9 mouse cellular contexts compared by ENCODE assay signal in genomic region chr14:102810121-102810921, GRCm38 (mm10).
DNase-seq lines count a peak whose midpoint lies in the region; ATAC-seq and TF ChIP-seq lines count a peak whose summit lies in the region.
"Had no signal": no experiment of that assay in that cellular context is flagged by ENCODE, and none has a peak within 500 bp of the region (broad histone marks: within the 10 kb centered on the region; RNA-seq: fewer than 3 reads in every experiment).

No protein-coding gene starts in this region.

- H3K27me3 ChIP-seq in liver, embryonic 16.5 days (ENCODE audit: control insufficient read depth, insufficient read depth, low read depth, low read length), result no peaks in the 10 kb centered on the region
- no peaks in the 10 kb centered on the region for H3K27me3 ChIP-seq in stomach, embryonic 14.5 days (ENCODE audit: control insufficient read depth, insufficient read depth, low read length)
- H3K27me3 ChIP-seq: neural tube, embryonic 13.5 days had no signal

- peaks cover 3% of the 10 kb centered on the region; the same call in 1 of the 2 replicates for H3K4me1 ChIP-seq in bone marrow, adult 2 months (ENCODE audit: control insufficient read depth, insufficient read depth, low read length)
- H3K4me1 ChIP-seq in liver, embryonic 16.5 days (ENCODE audit: control insufficient read depth, low read depth, low read length), result no peaks in the 10 kb centered on the region; the same call in 1 of the 2 replicates
- H3K4me1 ChIP-seq in stomach, embryonic 14.5 days (ENCODE audit: control insufficient read depth, insufficient read depth, low read length), result 0 out of 2 replicates have a peak, but pooled peaks cover 5% of the 10 kb centered on the region
- H3K4me1 ChIP-seq: neural tube, embryonic 13.5 days had no signal

- peak overlapping the region; percentile 29; the same call in 1 of the 2 replicates for H3K27ac ChIP-seq in bone marrow, adult 2 months (ENCODE audit: control insufficient read depth, insufficient read depth, low read depth, low read length, poor library complexity)
- peak overlapping the region; percentile 69 for H3K27ac ChIP-seq in liver, embryonic 16.5 days (ENCODE audit: low read length)
- 0 out of 2 replicates have a peak overlapping the region, but pooled peaks have one; percentile 27 for H3K27ac ChIP-seq in stomach, embryonic 14.5 days (ENCODE audit: low read length)
- H3K27ac ChIP-seq: neural tube, embryonic 13.5 days had no signal

- TF ChIP-seq POLR2A in bone marrow, adult 2 months (IDR thresholded peaks at IDR 0.05; ENCODE audit: borderline replicate concordance, control insufficient read depth, low read depth, low read length), result no peak

- 10% methylated on average over 7 of the region's 7 CpGs for WGBS in bone marrow, adult 2 months
- WGBS in liver, embryonic 16.5 days (ENCODE audit: insufficient replicate concordance), result 24% methylated on average over 7 of the region's 7 CpGs
- 61% methylated on average over 7 of the region's 7 CpGs for WGBS in stomach, embryonic 14.5 days

- TF ChIP-seq CTCF in bone marrow, adult 2 months (IDR thresholded peaks at IDR 0.05; ENCODE audit: control insufficient read depth, insufficient read depth, low read length), result peak; percentile 36; the same call in 1 of the 2 replicates

- H3K9ac ChIP-seq in liver, embryonic 16.5 days (ENCODE audit: low read depth, low read length), result no peak overlapping the region
- no peak overlapping the region for H3K9ac ChIP-seq in stomach, embryonic 14.5 days (replicated peaks; ENCODE audit: low read depth, low read length)
- H3K9ac ChIP-seq: neural tube, embryonic 13.5 days had no signal

- ATAC-seq in hematopoietic stem cell, adult 5-6 weeks (replicated peaks in 1 of 2; ENCODE audit: insufficient read depth in 1 of 2, low FRiP score in 2 of 2, low TSS enrichment in 1 of 2, low read depth in 1 of 2, poor library complexity in 2 of 2, severe bottlenecking in 2 of 2), result peak; percentile 58 to 61
- peak; percentile 28; the same call in 1 of the 2 replicates for ATAC-seq in liver, embryonic 16.5 days (ENCODE audit: low read depth)
- no peak for ATAC-seq in stomach, embryonic 14.5 days (ENCODE audit: insufficient number of reproducible peaks, insufficient read depth, low FRiP score, low read depth)

- peak; percentile 25 to 41 for DNase-seq in CD8-positive naive resting alpha-beta T cell, adult 2 months (ENCODE audit: low read depth in 2 of 2, low spot score in 2 of 2)
- DNase-seq in right cerebral cortex, adult 2 months (ENCODE audit: low spot score in 2 of 2), result no peak
- DNase-seq in cerebellum, postnatal 25 days, result no peak
- DNase-seq in cerebellum, postnatal 10 days, result no peak

- H3K4me3 ChIP-seq in bone marrow, adult 2 months (replicated peaks; ENCODE audit: control insufficient read depth, low read depth, low read length), result peak overlapping the region; percentile 41
- H3K4me3 ChIP-seq in liver, embryonic 16.5 days (ENCODE audit: low read depth, low read length), result no peak overlapping the region
- no peak overlapping the region for H3K4me3 ChIP-seq in stomach, embryonic 14.5 days (ENCODE audit: low read depth, low read length)
- H3K4me3 ChIP-seq: neural tube, embryonic 13.5 days had no signal

- 0 out of 2 replicates have a peak overlapping the region, but pooled peaks have one; percentile 20 for H3K4me2 ChIP-seq in liver, embryonic 16.5 days (ENCODE audit: low read depth, low read length)
- no peak overlapping the region for H3K4me2 ChIP-seq in stomach, embryonic 14.5 days (replicated peaks; ENCODE audit: low read depth, low read length)
- H3K4me2 ChIP-seq: neural tube, embryonic 13.5 days had no signal

- no peaks in the 10 kb centered on the region for H3K36me3 ChIP-seq in liver, embryonic 16.5 days (ENCODE audit: control insufficient read depth, insufficient read depth)
- H3K36me3 ChIP-seq in stomach, embryonic 14.5 days (ENCODE audit: control insufficient read depth, insufficient read depth, low read length), result no peaks in the 10 kb centered on the region
- H3K36me3 ChIP-seq: neural tube, embryonic 13.5 days had no signal

- no peaks in the 10 kb centered on the region for H3K9me3 ChIP-seq in liver, embryonic 16.5 days (replicated peaks; ENCODE audit: control insufficient read depth, low read length)
- no peaks in the 10 kb centered on the region for H3K9me3 ChIP-seq in stomach, embryonic 14.5 days (ENCODE audit: control insufficient read depth, low read depth, low read length)
- H3K9me3 ChIP-seq: neural tube, embryonic 13.5 days had no signal

Comparison
In these comparisons a context has a peak if more than half of its experiments do, and no peak if none do; other contexts are left out.
1. DNase-seq: peak in CD8-positive naive resting alpha-beta T cell, adult 2 months (2 of 2); none in right cerebral cortex, adult 2 months (0 of 2), cerebellum, postnatal 25 days (0 of 2) and cerebellum, postnatal 10 days (0 of 2).
2. Peak in every context shown above with its lines, with median percentiles within 50 percentile points of each other: H3K27ac ChIP-seq.